Mouse (Mus musculus): ENCODE results near the gene Gm17018.
A peak's percentile ranks its signal among the peaks of the same experiment; 100 is the strongest.

The Gm17018 gene

GRCm38 (mm10) chr19:45549128-45549915, 11.1 kb upstream of the Gm17018 start:
- no peak for DNase-seq

- no peak for DNase-seq
These were observed 10.5 kb upstream of the Gm17018 start for GRCm38 (mm10) chr19:45549948-45550347.

GRCm38 (mm10) chr19:45552187-45552586, 8.2 kb upstream of the Gm17018 start:
- no peak for DNase-seq

GRCm38 (mm10) chr19:45554136-45554535, 6.3 kb upstream of the Gm17018 start:
- no peak for DNase-seq

GRCm38 (mm10) chr19:45565925-45566715, 5.7 kb downstream of the Gm17018 start:
- DNase-seq = no peak

- no peak for DNase-seq
These were observed 7.0 kb downstream of the Gm17018 start for GRCm38 (mm10) chr19:45567367-45567766.

- DNase-seq = no peak
These were observed 12.6 kb downstream of the Gm17018 start for GRCm38 (mm10) chr19:45573033-45573432.

GRCm38 (mm10) chr19:45573861-45574267, 13.4 kb downstream of the Gm17018 start:
- peak; percentile 72 to 78 for DNase-seq

GRCm38 (mm10) chr19:45574339-45574898, 14.0 kb downstream of the Gm17018 start:
- DNase-seq = peak in 1 of 2 experiments; percentile 14

- peak; percentile 44 to 46 for DNase-seq
These were observed 14.7 kb downstream of the Gm17018 start for GRCm38 (mm10) chr19:45574941-45575631.

- DNase-seq = no peak
These were observed 15.2 kb downstream of the Gm17018 start for GRCm38 (mm10) chr19:45575632-45576001.

GRCm38 (mm10) chr19:45577141-45577750, 16.8 kb downstream of the Gm17018 start:
- DNase-seq = no peak

GRCm38 (mm10) chr19:45578976-45579375, 18.6 kb downstream of the Gm17018 start:
- DNase-seq = no peak

- DNase-seq = no peak
These were observed 19.0 kb downstream of the Gm17018 start for GRCm38 (mm10) chr19:45579416-45579815.

GRCm38 (mm10) chr19:45580235-45580634, 19.8 kb downstream of the Gm17018 start:
- DNase-seq = no peak

- peak; percentile 42 to 46 for DNase-seq
These were observed 20.8 kb downstream of the Gm17018 start for GRCm38 (mm10) chr19:45581257-45581656.

GRCm38 (mm10) chr19:45582161-45582560, 21.7 kb downstream of the Gm17018 start:
- no peak for DNase-seq

GRCm38 (mm10) chr19:45583136-45583535, 22.7 kb downstream of the Gm17018 start:
- DNase-seq = no peak

GRCm38 (mm10) chr19:45584856-45585620, 24.6 kb downstream of the Gm17018 start:
- DNase-seq = no peak

GRCm38 (mm10) chr19:45586850-45587249, 26.4 kb downstream of the Gm17018 start:
- no peak for DNase-seq

- no peak for DNase-seq
These were observed 27.3 kb downstream of the Gm17018 start for GRCm38 (mm10) chr19:45587509-45588292.
